Mouse (Mus musculus) cerebellum, adult 9-11 months (tissue): ENCODE results near the gene Cdca3.
A peak's percentile ranks its signal among the peaks of the same experiment; 100 is the strongest.

Experiments
- DNase-seq: peaks from one replicate; pipeline ENCODE4 v3.0.0; 2022

The Cdca3 gene

DNA sequence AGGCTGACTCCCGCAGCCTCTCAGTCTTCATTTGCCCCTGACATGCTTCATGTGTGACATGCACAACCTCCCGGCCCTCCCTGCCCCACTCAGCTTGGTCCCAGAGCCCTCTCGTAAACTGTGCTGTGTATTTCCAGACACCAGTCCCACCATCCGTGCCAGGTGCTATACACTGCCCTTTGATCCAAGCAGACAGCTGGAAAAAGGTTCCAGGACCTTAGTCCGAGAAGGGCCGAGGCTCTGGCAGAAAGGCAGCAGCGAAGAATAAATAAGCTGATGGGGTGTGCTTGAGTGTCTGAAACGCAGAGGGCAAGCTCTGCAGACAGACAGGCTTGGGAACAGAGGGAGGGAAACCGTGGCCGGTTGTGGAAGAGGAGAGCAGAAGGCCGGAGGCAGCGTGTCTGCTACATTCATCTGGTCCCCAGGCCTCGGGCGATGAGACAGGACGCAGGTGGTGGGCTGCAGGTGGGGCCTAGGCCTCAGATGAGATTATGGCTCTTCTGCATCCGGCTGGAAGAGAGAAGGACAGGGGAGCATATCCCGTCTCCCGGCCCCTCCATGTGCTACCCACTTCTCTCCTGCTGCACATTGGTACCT lies 36.5 kb downstream of the Cdca3 start:
- DNase-seq = peak; percentile 42

DNA sequence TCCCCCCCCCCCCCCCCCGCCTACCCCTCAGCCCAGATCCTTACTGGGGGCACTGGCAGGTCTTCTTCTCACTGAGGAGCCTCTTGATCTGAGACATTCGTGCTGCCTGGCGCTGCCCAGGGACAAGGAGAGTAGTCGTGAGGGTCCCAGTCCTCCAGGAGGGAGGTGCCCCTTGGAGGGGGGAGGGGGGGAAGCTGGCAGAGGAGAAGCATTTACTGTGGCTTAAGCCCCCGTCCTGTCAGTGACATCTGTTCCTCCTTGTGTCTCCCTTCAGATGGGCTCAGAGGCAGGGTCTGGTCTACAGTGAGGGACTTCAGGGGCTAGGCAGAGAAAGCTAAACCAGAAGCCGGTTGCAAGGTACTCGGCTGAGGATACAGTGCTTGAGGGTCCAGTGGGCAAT lies 37.2 kb downstream of the Cdca3 start:
- DNase-seq = peak; percentile 33

DNA sequence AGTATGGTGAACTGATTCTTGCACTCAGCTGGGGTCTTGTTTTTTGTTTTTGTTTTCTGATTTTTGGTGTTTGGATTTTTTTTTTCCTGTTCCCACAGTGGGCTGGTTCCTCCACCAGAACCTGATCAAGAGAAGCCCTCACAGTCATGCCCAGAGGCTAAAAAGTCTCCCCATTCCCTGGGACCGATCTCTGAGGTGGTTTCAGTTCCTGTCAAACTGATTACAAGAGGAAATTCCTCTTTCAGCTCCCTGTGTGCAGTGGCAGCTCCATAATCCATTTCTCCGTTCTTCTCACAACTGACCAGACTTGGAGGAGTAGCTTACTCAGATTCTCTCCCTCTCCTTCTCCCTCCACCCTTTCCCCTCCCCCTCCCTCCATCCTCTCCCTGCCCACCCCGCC lies 45.0 kb downstream of the Cdca3 start:
- DNase-seq = no peak

DNA sequence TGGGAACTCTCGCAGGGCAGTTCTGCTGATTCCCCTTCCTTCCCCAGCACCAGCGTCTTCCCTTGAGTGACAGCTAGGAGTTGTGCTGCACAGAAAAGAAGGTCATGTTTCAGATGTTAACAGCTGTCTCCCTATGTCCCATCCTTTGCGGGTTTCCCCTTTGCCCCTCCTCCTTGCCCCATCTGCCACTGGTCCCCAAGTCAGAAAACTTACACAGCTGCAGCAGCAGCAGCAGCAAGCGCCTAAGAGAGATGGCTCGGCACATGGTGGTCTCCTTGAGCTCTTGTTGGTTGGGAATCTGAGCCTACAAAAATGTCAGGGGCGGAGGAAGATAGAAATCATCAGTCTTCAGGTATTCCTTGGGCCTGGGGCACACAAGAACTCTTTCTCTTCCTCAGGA lies 50.0 kb downstream of the Cdca3 start:
- no peak for DNase-seq

DNA sequence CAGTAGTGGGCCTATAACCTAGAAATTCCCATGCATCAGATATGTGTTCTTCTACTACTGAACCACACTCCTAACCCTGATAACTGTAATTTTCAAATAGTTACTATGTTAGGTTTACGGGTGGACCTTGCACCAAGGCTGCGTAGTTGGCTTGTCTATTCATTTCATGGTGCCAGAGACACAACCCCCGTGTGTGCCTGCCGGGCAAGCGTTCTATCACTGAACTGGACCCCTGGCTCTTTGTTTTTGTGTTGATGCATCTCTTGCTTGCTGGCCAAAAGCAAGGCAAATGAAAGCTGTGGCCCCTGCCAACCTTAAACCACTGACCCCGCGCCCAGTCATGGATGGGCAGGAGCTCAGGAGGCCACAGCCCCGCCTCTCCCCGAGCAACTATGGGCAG lies 52.5 kb downstream of the Cdca3 start:
- no peak for DNase-seq
